Mouse (Mus musculus): ENCODE measurements around the gene Ccdc158. TPM values are rescaled to one million over a fixed set of nuclear protein-coding genes. Genes with fewer than 3 reads are reported as not detected.

Ccdc158 gene
- polyA plus RNA-seq, 1 experiment from 2014 or later, result 0.50 TPM

DNA sequence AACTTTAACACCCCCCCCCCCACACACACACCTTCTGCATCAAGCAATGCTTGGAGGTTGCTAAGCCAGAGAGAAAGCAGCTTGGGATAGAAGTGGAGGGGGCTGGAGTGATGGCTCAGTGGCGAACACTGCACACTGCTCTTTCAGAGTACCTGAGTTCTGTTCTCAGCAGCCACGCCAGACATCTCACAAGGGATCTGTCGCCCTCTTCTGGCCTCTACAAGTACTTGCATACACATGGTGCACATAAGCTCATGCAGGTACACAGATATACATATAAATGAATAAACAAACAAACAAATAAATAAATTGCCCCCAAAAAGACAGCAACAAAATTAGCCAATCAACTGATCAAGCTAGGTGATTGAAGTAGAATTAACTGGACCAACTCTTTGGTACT is 18.7 kb upstream of the Ccdc158 start:
- H3K27me3 ChIP-seq (ENCODE audit: control insufficient read depth, insufficient read depth, low read length), result no peaks in the 10 kb centered on the region
- no peak for ATAC-seq (ENCODE audit: insufficient read depth, low FRiP score)
- H3K27ac ChIP-seq (ENCODE audit: low read length), result no peak overlapping the region
- 90% methylated on average over 3 of the region's 3 CpGs for WGBS
- no peak overlapping the region for H3K9ac ChIP-seq (ENCODE audit: low read length)
- no peaks in the 10 kb centered on the region for H3K36me3 ChIP-seq (ENCODE audit: control insufficient read depth, insufficient read depth, low read length)
- peaks cover 12% of the 10 kb centered on the region; the same call in 1 of the 2 replicates for H3K4me1 ChIP-seq (ENCODE audit: control insufficient read depth, insufficient read depth, low read length)
- no peak overlapping the region for H3K4me3 ChIP-seq (replicated peaks; ENCODE audit: low read length)
- H3K9me3 ChIP-seq (replicated peaks; ENCODE audit: control insufficient read depth, low read length), result no peaks in the 10 kb centered on the region
- no peak overlapping the region for H3K4me2 ChIP-seq (ENCODE audit: low read depth, low read length)

DNA sequence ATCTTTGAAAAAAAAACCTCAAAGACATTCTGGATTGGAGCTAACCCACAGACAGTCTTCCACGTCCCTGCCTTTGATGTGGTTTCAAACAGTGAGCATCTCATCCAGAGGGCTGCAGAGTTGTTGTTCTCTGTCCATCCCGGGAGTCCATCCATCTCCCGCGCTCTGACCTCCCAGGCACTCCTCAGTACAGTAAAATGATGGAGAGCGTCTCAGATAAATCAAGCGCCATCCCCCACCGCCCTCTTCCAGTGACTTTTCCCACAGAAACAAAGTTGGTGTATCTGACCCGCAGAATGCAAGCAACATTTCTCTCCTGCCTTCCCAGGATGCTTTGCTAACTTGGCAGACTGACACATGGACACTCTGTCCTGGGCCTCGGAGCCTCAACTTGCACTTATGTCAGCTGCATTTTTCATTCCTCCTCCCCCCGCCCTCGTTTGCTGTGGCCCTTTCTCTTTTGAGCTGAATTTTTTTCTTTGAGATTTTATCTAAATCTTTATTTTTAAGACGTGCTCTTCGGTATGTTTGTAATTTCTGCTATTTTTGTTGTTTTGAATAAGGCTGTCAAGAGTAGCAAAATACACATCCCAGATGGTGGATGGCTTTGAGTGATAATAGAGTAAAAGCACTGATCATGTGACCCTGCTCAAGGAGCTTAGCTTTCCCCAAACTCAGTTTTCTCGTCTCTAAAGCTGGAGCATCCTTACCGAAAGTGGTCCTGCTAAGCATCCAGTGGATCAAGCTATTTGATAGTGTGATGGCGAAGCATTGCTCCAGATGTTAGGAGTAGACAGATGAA is 17.3 kb upstream of the Ccdc158 start:
- ATAC-seq (ENCODE audit: insufficient read depth, low FRiP score), result no peak
- peak overlapping the region; percentile 33; the same call in 1 of the 2 replicates for H3K27ac ChIP-seq (ENCODE audit: low read length)

DNA sequence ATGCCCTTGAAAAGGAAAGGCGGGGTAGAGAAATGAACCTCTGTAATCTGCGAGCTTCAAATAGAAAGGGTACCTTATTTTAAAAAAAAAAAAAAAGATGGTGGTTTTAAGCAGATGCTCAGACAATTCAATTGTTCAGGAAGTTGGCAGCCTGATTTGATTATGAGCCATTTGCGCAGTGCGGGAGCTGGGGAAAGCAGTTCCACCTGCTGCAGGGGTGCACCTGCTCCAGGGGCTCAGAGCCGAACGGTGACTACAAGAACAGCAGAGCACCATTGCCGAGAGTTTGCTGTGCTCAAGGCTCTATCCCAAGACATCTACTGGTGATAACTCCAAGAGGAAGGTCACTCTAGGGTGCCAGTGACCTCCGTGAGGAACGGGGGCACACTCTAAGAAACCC is 13.5 kb upstream of the Ccdc158 start:
- Histone ChIP-seq H3K4me3 (replicated peaks; ENCODE audit: low read length) (no peak overlapping the region), H3K4me2 (ENCODE audit: low read depth, low read length) (no peak overlapping the region), H3K36me3 (ENCODE audit: control insufficient read depth, insufficient read depth, low read length) (no peaks in the 10 kb centered on the region), H3K4me1 (ENCODE audit: control insufficient read depth, insufficient read depth, low read length) (0 out of 2 replicates have a peak, but pooled peaks cover 5% of the 10 kb centered on the region), H3K9ac (ENCODE audit: low read length) (no peak overlapping the region), H3K9me3 (replicated peaks; ENCODE audit: control insufficient read depth, low read length) (no peaks in the 10 kb centered on the region), H3K27me3 (ENCODE audit: control insufficient read depth, insufficient read depth, low read length) (no peaks in the 10 kb centered on the region), H3K27ac (ENCODE audit: low read length) (no peak overlapping the region)
- WGBS, result 85% methylated on average over 9 of the region's 9 CpGs
- no peak for ATAC-seq (ENCODE audit: insufficient read depth, low FRiP score)

More for the DNA sequence above, 17.3 kb upstream of the Ccdc158 start:
- H3K27me3 ChIP-seq (ENCODE audit: control insufficient read depth, insufficient read depth, low read length), result no peaks in the 10 kb centered on the region
- 41% methylated on average over 16 of the region's 16 CpGs for WGBS
- H3K4me3 ChIP-seq (replicated peaks; ENCODE audit: low read length), result no peak overlapping the region
- H3K4me2 ChIP-seq (ENCODE audit: low read depth, low read length), result 0 out of 2 replicates have a peak overlapping the region, but pooled peaks have one; percentile 8
- 0 out of 2 replicates have a peak, but pooled peaks cover 5% of the 10 kb centered on the region for H3K4me1 ChIP-seq (ENCODE audit: control insufficient read depth, insufficient read depth, low read length)
- no peaks in the 10 kb centered on the region for H3K36me3 ChIP-seq (ENCODE audit: control insufficient read depth, insufficient read depth, low read length)
- H3K9me3 ChIP-seq (replicated peaks; ENCODE audit: control insufficient read depth, low read length), result no peaks in the 10 kb centered on the region
- no peak overlapping the region for H3K9ac ChIP-seq (ENCODE audit: low read length)

DNA sequence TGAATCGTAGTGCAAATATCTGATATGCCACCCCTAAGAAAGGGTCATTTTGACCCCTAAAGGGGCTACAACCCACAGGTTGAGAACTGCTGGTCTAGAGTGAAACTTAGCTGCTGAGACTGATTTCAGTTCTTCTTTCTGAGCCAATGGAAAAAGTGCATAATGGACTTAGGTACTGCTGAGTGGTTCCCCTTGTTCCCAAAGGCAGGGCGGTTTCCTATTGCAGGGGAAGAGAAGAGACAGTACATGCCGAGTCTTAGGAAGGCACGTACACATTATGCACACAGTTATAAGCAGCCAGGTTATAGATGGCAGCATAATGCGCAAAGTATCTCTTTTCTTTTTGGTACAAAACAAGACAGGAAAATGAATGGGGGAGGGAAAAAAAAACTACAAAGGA is 13.1 kb upstream of the Ccdc158 start:
- Histone ChIP-seq H3K9ac (ENCODE audit: low read length) (no peak overlapping the region), H3K27me3 (ENCODE audit: control insufficient read depth, insufficient read depth, low read length) (no peaks in the 10 kb centered on the region), H3K4me3 (replicated peaks; ENCODE audit: low read length) (no peak overlapping the region), H3K4me1 (ENCODE audit: control insufficient read depth, insufficient read depth, low read length) (0 out of 2 replicates have a peak, but pooled peaks cover 5% of the 10 kb centered on the region), H3K27ac (ENCODE audit: low read length) (no peak overlapping the region), H3K4me2 (ENCODE audit: low read depth, low read length) (no peak overlapping the region), H3K9me3 (replicated peaks; ENCODE audit: control insufficient read depth, low read length) (no peaks in the 10 kb centered on the region), H3K36me3 (ENCODE audit: control insufficient read depth, insufficient read depth, low read length) (no peaks in the 10 kb centered on the region)
- ATAC-seq (ENCODE audit: insufficient read depth, low FRiP score), result no peak
- WGBS, result 78% methylated on average over 5 of the region's 5 CpGs

DNA sequence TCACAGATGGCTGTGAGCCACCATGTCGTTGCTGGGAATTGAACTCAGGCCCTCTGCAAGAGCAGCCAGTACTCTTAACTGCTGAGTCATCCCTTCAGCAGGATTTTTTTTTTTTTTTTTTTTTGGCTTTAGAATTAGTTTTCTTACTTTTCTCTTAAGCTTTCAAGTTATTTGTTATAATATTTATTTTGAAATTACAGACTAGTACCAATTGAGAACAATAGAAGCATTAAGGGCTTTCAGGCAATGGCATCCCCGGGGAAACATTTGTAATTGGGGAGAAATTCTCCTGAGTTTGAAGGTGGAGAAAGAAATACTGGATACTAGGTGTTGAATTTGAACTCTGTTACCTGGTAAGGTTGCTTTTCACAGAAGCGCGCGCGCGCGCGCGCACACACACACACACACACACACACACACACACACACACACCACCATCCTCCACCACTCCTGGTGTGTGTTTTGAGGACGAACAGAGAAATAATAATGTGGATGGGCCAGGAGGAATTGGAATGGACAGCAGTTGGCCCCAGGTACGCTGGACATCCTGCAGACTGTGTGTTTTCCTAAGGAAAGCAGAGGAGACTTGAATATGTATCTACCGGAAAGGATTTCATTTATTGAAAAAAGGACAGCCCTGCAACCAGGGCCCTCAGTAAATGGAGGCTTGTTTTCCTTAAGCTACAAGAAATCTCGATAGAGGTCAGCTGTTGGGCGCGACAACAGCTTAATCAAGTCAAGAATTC is 9.8 kb upstream of the Ccdc158 start:
- Histone ChIP-seq H3K27ac (ENCODE audit: low read length) (no peak overlapping the region), H3K4me1 (ENCODE audit: control insufficient read depth, insufficient read depth, low read length) (0 out of 2 replicates have a peak, but pooled peaks cover 5% of the 10 kb centered on the region), H3K27me3 (ENCODE audit: control insufficient read depth, insufficient read depth, low read length) (no peaks in the 10 kb centered on the region; the same call in 1 of the 2 replicates), H3K9ac (ENCODE audit: low read length) (no peak overlapping the region), H3K9me3 (replicated peaks; ENCODE audit: control insufficient read depth, low read length) (no peaks in the 10 kb centered on the region), H3K4me3 (replicated peaks; ENCODE audit: low read length) (no peak overlapping the region), H3K4me2 (ENCODE audit: low read depth, low read length) (no peak overlapping the region), H3K36me3 (ENCODE audit: control insufficient read depth, insufficient read depth, low read length) (no peaks in the 10 kb centered on the region)
- WGBS, result 89% methylated on average over 16 of the region's 16 CpGs
- no peak for ATAC-seq (ENCODE audit: insufficient read depth, low FRiP score)

DNA sequence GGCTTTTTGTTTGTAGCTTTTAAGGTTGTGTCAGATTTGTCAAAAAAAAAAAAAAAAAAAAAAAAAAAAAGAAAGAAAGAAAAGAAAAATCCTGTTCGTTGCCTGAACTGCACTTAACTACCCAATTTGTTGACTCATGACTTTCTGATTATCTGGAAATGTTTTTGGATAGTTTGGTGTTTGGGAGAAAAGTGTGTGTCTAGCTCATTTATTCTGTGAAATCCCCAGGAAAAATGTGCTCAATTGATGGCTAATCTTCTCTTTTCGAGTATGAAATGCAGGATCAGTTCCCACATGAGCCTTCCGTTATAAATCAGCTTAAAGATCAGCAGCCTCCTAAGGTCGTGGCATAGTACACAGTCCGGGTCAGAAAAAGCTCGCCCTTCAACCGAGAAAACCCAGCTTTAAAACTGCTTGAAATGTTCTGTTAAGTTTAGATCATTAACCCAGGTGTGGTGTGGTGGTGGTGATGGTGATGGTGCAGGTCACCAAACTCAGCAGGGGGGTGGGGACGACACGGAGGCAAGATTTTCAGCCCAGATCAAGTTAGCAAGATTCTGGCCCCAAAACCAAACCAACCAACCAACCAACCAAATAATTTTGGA is 8.9 kb upstream of the Ccdc158 start:
- 35% methylated on average over 9 of the region's 9 CpGs for WGBS
- Histone ChIP-seq H3K9ac (ENCODE audit: low read length) (no peak overlapping the region), H3K4me3 (replicated peaks; ENCODE audit: low read length) (peak overlapping the region; percentile 51), H3K4me2 (ENCODE audit: low read depth, low read length) (peak overlapping the region; percentile 89), H3K27ac (ENCODE audit: low read length) (no peak overlapping the region), H3K4me1 (ENCODE audit: control insufficient read depth, insufficient read depth, low read length) (0 out of 2 replicates have a peak, but pooled peaks cover 5% of the 10 kb centered on the region), H3K36me3 (ENCODE audit: control insufficient read depth, insufficient read depth, low read length) (no peaks in the 10 kb centered on the region), H3K9me3 (replicated peaks; ENCODE audit: control insufficient read depth, low read length) (no peaks in the 10 kb centered on the region), H3K27me3 (ENCODE audit: control insufficient read depth, insufficient read depth, low read length) (no peaks in the 10 kb centered on the region; the same call in 1 of the 2 replicates)
- ATAC-seq (ENCODE audit: insufficient read depth, low FRiP score), result no peak

DNA sequence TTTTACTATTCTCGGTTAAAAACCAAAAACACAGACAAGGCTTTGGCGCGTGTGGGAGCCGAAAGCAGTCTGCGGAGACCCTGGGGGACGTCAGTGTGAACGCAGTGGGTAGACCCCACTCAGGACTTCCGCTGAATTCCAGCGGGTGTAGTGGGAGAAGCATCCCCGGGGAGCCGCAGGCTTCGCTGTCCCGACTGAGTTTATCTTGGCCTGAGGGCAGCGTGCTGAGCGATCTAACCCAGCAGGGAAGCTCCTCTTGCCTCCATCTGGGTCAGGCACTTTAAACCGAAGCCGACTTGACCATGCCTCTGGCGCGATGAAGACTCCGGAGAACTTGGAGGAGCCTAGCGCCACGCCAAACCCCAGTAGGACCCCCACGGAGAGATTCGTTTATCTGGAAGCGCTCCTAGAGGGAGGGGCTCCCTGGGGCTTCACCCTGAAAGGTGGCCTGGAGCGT is 8.3 kb upstream of the Ccdc158 start, which contains the start of gene Shroom3:
Shroom3 (plus strand) TSS at position 85 of the 457 bp plus-strand sequence.
- no peak for ATAC-seq (ENCODE audit: insufficient read depth, low FRiP score)
- 1% methylated on average over 26 of the region's 26 CpGs for WGBS
- Histone ChIP-seq H3K27ac (ENCODE audit: low read length) (no peak within 1 kb of the TSS), H3K27me3 (ENCODE audit: control insufficient read depth, insufficient read depth, low read length) (no peaks in the 10 kb centered on the region; the same call in 1 of the 2 replicates), H3K4me3 (replicated peaks; ENCODE audit: low read length) (peak within 1 kb of the TSS; percentile 51), H3K9me3 (replicated peaks; ENCODE audit: control insufficient read depth, low read length) (no peaks in the 10 kb centered on the region), H3K9ac (ENCODE audit: low read length) (peak within 1 kb of the TSS; percentile 68), H3K4me2 (ENCODE audit: low read depth, low read length) (peak within 1 kb of the TSS; percentile 89), H3K4me1 (ENCODE audit: control insufficient read depth, insufficient read depth, low read length) (0 out of 2 replicates have a peak, but pooled peaks cover 5% of the 10 kb centered on the region), H3K36me3 (ENCODE audit: control insufficient read depth, insufficient read depth, low read length) (no peaks in the 10 kb centered on the region)

DNA sequence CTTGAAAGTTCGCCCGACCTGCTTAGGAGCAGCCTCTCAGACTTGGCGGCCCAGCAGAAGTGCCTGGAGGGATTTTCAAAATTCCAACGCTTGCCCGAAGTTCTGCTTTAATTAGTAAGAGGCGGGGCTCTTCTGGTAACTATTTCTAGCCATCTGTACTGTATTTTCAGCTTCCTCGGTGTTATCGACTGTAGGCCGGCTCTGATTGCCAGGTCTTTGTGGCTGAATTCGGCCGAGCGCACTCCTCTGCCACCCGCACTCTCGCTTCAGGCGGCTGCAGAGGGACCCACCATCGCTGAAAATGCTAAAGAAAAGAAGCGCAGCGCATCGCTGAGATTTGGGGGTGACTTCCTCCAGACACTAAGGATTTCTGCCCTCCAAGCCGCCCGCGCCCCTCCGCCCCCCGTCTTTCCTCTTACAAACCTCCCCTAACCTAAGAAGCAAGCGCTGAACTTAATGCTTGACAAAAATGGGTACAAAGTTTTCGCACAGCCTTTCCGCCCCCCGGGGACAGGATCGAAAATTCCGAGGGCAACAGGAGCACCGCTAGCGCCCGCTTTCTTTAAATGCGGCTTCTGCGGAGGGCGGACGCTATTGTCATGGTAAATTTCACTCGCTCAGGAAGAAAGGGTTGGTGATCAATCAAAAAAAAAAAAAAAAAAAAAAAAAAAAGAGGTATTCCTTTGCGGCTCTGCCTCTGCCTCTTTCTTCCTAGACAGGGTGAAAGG is 7.7 kb upstream of the Ccdc158 start:
- no peak overlapping the region for H3K27ac ChIP-seq (ENCODE audit: low read length)
- no peak for ATAC-seq (ENCODE audit: insufficient read depth, low FRiP score)

More for the DNA sequence above, 7.7 kb upstream of the Ccdc158 start:
- Histone ChIP-seq H3K27me3 (ENCODE audit: control insufficient read depth, insufficient read depth, low read length) (no peaks in the 10 kb centered on the region; the same call in 1 of the 2 replicates), H3K9me3 (replicated peaks; ENCODE audit: control insufficient read depth, low read length) (no peaks in the 10 kb centered on the region), H3K4me3 (replicated peaks; ENCODE audit: low read length) (peak overlapping the region; percentile 51), H3K36me3 (ENCODE audit: control insufficient read depth, insufficient read depth, low read length) (no peaks in the 10 kb centered on the region), H3K4me2 (ENCODE audit: low read depth, low read length) (peak overlapping the region; percentile 89), H3K4me1 (ENCODE audit: control insufficient read depth, insufficient read depth, low read length) (0 out of 2 replicates have a peak, but pooled peaks cover 5% of the 10 kb centered on the region), H3K9ac (ENCODE audit: low read length) (peak overlapping the region; percentile 68)
- WGBS, result 4% methylated on average over 39 of the region's 39 CpGs
